Mouse (Mus musculus) T-helper 2 cell (primary cell): ENCODE data around the gene Ahcy.
"Not testable (repeated sequence)": the region's sequence is repeated elsewhere in the genome, so short reads cannot be mapped to it uniquely, and the experiment has no call there.

Experiments
- in situ Hi-C: fragments of 300-600 bp; cut with MboI, MseI; formaldehyde crosslinking; loops from one replicate; pipeline ENCODE4 v1.15.1; 2025; ENCODE audit warnings: high pct_unique_total_duplicates

The Ahcy gene

GRCm38 (mm10) chr2:155020247-155020826 lies 54.0 kb downstream of the Ahcy start:
- in situ Hi-C loops: not testable (repeated sequence)

DNA sequence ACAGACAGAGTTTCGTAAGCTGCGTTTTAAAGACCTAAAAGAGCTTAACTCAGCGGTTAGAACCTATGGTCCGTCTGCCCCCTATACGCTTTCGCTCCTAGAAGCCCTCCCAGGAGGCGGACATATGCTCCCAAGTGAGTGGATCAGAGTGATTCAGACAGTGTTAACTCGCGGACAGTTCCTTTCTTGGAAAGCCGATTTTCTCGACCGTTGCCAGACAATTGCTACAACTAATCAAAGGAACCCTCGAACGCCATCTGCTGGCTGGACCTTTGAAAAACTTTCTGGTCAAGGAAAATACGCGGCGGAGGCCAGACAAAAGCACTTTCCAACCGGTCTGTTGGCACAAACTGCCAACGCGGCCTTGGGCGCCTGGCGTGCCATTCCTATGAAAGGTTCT lies 54.6 kb downstream of the Ahcy start:
- in situ Hi-C loops: no loop called here

DNA sequence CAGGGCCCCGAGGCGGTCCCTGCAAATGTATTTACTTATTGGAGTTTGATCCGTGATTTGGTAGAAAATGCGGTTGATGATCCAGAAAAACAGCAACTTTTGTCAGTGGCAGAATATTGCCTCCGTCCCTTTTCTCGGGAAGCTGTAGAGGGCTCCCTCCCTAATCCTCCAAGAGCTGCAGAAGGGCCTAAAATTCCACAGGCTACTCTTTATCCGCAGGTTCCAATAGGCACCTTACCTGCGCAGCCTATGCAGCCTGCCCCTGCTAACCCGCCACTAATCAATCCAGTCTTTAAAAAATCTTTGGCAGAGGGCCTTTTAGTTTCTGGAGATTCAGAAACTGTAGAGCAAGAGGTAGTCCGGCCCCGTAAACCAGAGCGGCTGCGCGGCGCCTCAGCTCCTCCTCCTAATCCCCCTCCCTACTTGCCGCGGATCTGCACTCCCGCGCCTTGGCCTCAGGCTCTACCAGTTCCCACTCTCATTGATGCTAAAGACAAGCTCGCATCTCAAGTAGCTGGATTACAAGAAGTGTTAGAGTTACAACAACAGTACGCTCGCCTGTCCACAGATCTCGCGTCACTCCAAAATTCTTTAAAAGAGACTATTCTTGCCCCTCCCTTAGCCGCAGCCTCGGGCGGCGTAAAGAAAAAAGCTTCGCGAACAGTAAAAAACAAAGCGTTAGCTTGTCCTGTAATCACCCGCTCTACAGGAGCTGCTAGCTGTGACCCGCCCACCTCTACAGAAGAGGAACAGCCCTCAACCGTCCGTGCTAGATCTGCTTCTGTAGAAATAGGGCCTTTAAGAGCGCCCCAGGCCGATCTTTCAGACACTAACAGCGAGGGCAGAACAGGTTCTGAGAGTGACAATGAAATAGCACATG lies 55.3 kb downstream of the Ahcy start:
- in situ Hi-C loops: no loop called here

DNA sequence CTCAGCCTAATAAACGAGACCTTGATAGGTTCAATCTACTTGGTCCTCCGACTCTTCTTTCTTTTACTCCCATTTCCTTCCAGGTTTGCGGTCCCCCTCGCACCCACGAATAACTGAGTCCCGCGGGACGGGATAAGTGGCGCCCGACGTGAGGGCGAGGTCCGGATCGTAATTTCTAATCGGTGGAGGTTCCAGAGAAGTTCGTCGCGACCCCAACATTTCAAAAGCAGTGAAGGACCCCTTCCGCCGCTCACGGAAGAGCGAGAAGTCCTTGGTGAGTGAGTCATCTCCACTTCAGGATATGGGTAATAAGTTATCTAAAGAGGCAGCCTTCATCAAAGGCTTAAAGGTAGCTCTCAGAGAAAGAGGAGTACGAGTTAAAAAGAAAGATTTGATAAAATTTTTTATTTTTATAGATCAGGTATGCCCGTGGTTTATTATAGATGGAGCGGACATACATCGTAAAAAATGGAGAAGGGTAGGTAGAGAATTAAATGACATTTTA lies 56.0 kb downstream of the Ahcy start, which contains the start of gene Gm14226:
Gene Gm14226, plus strand, starts transcription at position 16 of the 505 bp plus-strand sequence.
- in situ Hi-C loops: not testable (repeated sequence)

GRCm38 (mm10) chr2:155016751-155017150 lies 57.5 kb downstream of the Ahcy start:
- in situ Hi-C loops: not testable (repeated sequence)

DNA sequence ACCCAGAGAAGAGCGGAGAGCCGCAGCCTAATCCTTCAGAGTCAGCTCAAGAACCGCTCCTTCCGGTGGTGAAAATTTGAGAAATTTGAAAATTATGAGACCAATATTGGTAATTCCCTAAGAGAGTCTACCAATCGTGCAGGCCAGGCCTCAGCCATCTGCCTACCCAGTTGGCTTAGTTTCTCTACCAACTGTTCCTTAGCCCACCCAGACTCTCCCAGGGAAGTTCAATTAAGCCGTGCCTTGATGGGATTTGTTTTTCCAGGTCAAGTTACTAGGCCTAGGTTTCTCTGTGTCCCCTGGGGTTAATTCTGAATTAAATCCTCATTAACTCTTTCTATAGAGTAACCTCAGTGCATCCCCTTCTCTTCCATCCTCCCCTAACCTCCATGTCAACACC lies 61.3 kb downstream of the Ahcy start:
- in situ Hi-C loops: no loop called here

DNA sequence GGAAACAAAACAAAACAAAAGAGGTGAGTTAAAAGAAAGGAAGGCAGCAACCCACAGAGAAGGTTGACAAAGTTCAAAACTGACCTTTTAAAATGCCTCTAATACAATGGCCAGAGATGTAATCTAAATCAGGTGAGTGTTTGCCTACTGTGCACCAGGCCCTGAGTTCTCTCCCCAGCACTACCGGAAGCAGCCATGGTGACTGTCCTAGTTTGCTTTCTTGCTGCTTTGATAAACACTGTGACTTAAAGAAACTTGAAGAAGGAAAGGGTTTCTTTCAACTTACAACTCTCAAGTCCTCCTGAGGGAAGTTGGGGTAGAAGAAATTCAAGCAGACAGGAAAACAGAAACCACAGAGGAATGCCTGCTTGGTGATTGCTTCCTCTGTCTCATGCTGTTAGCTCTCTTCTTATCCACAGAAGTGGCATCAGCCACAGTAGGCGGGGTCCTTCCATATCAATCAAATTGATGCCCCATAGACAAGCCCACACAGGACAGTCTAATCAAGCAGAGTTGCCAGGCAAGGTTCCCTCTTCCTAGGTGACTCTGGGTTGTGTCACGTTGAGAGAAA lies 63.1 kb downstream of the Ahcy start:
- in situ Hi-C loops: no loop called here
